Mouse (Mus musculus) monocyte, adult 2 months (primary cell): ENCODE measurements around the gene Ccdc146.

ENCODE experiments used
- DNase-seq, 2 experiments: peaks; one replicate each; pipeline ENCODE4 v3.0.0; 2022; ENCODE audit warnings: low spot score in 2 of 2, low read depth in 1 of 2

Gene Ccdc146

DNA sequence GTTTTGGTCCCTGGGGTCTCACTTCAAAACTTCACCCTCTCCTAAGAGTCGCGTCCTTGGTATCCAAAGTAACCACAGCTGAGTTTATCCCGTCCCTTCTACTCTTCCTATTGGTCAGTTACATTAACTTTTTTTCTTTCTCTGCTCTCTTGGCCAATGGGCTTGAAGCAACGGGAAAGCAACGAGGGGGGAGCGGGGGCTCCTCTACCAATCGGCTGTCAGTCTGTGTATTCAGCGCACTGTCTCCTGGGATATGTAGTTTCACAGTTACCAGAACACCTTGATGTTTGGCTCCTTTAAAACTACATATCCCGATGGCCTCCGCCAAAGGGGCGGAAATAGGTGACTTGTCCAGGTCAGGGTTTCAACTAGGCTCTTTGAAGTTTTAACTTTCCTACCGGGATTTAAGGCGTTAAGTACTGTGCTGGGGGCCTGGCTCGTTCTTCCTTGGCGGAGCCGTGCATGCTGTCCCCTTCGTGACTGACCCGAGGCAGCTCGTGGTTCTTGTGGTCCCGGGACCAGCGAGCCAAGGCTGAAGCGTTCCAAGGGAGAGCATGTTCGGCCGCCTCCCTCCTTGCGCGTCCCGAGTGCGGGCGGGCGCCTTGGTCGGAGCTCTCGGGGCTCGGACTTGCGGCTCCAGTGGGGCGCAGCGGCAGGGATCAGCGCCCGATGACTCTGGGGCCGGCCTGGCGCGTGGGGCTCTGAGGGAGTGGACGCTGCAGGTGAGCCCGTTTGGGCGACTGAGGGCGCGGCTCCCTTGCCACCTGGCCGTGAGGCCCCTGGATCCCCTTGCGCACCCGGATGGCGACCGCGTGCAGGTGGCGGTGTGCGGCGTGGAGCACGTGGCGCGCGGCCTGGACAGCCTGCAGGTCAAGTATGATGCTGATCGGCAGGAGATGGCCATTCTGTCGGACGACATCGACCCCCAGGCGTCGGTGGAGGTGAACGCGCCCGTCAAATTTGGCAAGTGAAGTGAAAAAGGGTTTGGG lies at the start of gene Ccdc146, which contains the start of gene Fam185a:
Gene Ccdc146, minus strand, starts transcription at position 64 of the 989 bp plus-strand sequence.
Gene Fam185a, plus strand, starts transcription at position 345 of the 989 bp plus-strand sequence.
- peak; percentile 74 to 81 for DNase-seq

DNA sequence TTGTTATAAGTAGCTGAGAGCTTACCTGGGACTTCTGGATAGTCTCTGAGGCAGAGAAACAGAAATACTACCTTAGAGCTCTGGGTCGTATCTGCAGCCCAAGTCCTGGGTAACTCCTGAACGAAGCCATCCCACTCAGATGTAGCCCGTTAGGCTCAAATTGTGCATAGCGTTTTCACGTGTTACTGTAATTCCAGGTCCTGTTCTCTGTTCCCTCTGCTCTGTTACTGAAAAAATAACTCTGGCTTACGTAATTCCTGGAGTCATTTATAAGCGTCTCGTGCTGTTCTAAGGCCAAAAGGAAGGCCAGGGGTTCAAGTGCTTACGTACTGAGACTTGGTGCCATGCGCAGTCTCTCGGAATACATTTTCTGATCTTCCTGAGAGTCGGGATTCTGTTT lies 43.6 kb upstream of the Ccdc146 start:
- no peak for DNase-seq

GRCm38 (mm10) chr5:21467387-21467786 lies 42.9 kb upstream of the Ccdc146 start:
- no peak for DNase-seq

DNA sequence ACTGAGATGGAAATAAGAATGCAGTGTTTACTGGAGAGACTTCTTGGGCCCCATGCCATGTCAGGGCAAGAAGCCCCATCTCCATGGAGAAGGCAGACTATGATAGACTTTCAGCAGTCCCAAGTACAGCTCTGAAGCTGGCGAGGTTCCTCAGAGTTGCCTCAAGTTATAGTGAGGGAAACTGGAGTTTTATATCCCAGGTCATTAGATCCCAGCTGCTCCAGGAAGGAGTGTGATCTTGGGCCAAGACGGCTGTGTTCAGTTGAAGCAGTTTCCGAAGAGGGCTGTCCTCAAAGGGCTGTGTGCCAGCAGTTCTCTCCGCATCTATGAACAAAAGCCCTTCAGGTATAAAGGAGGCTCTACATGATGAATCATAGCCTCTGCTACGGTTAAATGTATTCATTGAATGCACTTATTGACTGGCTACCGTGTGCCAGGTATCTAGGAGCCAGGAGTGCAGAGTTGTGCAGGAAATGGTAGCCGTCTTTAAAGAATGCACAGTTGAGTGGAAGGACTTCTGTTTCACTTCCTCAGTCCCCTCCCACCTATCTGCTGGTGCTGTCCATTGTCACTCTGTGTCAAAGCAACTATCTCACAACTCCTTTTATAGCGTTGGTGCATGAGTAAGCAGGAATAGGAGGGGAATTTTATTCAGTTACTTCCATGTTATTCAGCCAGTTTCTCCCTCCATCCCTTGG lies 16.5 kb upstream of the Ccdc146 start:
- no peak for DNase-seq

DNA sequence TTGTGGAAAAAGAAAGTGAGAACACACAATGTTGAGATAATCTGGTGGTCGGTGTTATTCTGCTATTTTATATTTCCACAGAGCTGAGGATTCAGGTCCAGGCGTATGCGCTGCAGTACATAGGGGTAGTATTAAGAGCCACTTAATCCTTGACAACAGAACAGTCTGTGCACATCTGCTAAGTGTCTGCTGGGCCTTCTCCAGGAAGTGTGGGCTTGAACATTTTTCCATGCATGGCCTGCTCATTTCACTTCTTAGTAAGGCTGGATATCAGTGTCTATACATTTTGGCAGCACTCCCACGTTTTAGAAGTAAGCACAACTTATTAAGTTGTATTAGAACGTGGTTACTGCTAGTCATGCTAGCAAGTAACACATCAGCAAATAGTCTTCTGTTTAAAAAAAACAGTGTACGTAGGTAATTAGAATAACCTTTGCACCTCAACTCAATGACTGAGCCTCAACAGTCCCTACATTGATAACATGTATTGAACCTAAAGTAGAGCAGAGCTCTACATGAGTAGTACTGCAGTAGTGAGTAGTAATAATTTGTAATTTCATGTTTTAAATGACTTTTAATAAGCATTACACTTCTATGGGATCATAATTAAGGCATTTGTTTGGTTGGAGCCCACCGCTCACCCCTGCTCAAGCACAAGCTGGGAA lies 15.1 kb upstream of the Ccdc146 start:
- DNase-seq: no peak

DNA sequence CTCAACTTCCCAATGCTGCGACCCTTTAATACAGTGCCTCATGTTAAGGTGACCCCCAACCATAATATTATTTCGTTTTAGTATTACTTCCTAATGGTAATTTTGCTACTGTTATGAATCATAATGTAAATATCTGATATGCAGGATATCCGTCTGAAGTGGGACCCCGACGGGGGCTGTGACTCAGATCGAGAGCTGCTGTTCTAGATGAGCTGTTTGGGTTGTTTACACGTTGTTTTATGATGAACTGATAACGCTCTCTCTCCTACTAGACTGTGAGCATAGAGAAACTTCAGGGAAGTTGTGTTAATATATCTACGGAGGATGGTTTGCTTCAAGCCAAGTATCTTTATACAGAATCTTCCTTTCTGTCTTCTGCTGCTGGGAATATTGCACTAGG lies 14.0 kb upstream of the Ccdc146 start:
- DNase-seq: no peak

GRCm38 (mm10) chr5:21436471-21436975 lies 12.0 kb upstream of the Ccdc146 start:
- no peak for DNase-seq

DNA sequence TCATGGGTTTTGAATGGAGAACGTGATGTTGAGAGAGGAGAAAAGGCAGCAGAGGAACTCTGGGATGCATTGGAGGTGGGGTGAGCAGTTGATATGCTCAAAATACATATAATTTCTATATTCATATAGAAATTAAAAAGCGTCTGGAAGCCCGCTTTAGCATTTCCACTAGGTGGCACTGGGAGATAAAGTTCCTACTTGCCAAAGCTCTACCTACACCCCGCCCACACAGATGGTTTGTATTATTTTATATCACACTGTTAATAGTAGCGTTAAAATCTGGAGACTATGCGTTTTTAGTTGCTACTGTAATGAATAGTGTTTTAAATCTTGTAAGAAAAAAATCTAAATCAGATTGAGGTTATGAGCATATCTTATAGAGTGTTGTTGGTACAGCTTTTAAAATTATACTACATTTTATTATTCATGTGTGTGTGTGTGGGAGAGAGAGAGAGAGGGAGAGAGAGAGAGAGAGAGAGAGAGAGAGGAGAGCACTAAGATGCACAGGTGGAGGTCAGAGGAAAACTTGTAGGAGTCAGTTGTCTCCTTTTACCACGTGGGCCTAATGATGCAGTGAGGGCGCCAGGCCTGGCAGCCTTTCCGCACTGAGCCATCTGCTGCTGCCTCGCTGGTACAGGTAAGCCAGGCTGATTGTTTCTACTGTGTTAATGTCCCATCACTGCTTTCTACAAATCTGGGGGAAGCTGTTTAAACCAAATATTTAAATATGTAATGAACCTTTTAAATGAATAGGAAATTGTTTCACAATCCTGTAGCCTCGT lies 9.9 kb upstream of the Ccdc146 start:
- no peak for DNase-seq

- no peak for DNase-seq
These were observed 2.2 kb upstream of the Ccdc146 start for GRCm38 (mm10) chr5:21426666-21427065.

- no peak for DNase-seq
These were observed 3.9 kb downstream of the Ccdc146 start for GRCm38 (mm10) chr5:21420609-21421008.

DNA sequence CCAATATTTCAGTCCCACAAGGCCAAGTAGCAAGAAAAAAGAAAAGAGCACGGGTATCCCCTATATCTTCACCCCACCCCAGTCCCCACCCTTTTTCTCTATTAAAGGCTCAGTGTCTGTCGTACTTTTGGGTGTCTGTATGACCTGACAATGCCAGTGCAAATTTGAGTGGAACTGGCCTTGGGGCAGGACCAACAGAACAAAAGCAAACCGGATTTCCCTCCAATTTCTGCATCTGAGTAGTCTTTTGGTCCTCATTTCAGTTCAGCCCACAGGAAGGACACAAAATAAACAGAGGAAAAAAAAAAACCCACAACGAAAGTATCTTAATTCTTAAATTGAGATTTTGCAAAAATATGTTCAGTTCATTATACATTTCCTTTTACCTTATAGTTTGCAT lies 5.9 kb downstream of the Ccdc146 start:
- DNase-seq: no peak

- DNase-seq: no peak
These were observed 10.2 kb downstream of the Ccdc146 start for GRCm38 (mm10) chr5:21414116-21414820.

DNA sequence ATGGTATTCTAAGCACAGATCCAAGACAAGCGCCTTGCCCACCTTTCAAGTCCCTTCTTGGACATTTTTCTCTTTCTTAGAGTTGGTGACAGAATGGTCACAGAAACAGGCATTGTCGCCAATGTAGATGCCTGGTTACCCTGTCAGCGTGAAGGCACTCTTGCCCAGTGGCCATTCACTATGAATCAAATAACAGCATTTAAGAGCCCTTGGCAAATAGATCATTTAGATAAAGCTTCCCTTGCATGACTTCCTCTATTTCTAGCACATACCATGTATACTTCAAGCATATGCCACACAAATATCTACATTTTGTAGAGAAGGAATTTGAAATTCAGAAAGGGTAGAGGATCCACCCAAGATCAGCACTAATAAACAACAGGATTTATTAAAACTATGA lies 11.2 kb downstream of the Ccdc146 start:
- DNase-seq: no peak

- DNase-seq: peak in 1 of 2 experiments; percentile 14
These were observed 12.4 kb downstream of the Ccdc146 start for GRCm38 (mm10) chr5:21412056-21412455.

- DNase-seq: peak; percentile 53 to 65
These were observed 13.2 kb downstream of the Ccdc146 start for GRCm38 (mm10) chr5:21411261-21411666.

DNA sequence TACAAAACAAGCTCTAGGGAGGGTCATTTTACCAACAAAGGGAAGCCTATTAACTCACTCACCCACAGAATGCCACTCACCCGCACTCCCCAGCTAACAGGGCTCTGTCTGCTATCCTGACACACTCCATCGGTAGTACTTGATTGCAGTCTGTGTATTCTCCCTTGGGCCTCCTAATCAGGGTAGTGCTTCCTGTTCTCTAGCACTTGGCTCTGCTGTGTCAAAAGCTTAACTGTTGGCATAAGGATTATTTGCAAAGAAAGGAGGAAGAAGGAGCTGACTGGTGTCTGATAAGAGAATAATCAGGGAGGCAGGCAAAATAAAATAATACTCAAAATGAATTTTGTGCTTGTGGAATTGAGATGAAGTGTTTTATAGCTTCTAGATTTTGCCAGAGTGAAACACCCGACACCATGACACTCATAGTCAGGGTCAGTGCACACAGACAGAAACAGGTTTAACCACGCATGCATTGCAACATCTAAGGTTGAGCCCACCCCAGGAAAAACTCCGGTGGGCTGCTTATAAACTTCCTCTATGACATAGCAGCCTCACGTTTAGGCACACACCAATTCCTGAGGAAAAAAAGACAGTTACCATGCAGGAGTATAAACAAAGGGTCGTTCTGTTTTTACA lies 29.2 kb downstream of the Ccdc146 start:
- no peak for DNase-seq

- no peak for DNase-seq
These were observed 29.9 kb downstream of the Ccdc146 start for GRCm38 (mm10) chr5:21394562-21394961.

GRCm38 (mm10) chr5:21391616-21392384 lies 32.7 kb downstream of the Ccdc146 start:
- DNase-seq: no peak

DNA sequence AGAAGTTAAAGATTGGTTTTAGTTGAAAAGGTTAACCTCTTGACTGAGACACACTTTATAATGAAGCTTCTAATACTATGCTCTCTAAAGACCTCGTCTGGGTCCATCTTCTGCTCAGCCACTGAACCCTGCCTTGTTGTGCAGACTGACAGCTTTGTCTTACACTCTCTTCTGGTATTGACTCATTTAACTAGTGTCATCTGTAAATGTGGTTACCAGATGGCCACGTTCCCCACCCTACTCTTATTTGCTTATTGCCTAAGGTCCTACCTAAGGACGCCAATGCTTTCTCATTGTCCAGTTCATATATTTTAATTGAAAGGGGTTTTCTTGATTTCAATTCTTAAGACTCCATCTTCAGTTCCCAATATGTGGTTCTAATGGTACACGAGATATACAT lies 35.6 kb downstream of the Ccdc146 start:
- DNase-seq: no peak
